Mouse (Mus musculus): ENCODE measurements around the gene Mrpl43. TPM values are rescaled to one million over a fixed set of nuclear protein-coding genes. Genes with fewer than 3 reads are reported as not detected.

Gene Mrpl43
- total RNA-seq, 4 experiments from 2014 or later: 43.9 to 59.9 (median 54.3) TPM

DNA sequence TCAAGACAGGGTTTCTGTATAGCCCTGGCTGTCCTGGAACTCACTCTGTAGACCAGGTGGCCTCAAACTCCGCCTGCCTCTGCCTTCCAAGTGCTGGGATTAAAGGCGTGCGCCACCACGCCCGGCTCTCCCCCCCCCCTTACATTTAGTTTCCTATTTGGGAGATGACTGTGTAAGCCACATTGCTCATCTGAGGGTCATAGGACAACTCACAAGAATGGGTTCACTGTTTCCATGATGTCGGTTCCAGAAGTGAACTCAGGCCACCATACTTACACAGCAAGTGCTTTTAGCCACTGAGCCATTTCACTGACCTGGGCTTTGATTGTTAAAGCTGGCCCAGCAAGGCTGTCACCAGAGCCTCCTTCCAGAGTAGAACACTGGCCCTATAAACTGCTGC, 29.1 kb downstream of the Mrpl43 start:
- DNase-seq (ENCODE audit: low spot score): no peak

DNA sequence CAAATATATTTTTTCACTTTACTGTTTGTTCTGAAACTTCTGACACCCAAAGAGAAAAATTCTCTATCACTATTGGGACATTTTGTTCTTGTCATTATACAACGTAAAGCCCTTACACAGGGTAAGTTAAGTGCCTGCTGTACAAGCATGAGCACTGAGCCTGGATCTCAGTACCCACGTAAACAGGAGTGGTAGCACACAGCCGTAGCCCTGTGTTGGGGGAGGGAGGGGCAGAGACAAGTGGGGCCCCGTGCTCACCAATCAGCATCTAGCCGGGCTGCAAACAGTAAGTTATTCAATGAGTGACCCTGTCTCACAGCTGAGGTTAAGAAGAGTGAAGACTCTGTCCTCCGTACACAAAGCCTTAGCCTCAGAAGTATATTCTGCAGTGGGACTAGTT, 29.6 kb downstream of the Mrpl43 start:
- no peak for DNase-seq (ENCODE audit: low spot score)

DNA sequence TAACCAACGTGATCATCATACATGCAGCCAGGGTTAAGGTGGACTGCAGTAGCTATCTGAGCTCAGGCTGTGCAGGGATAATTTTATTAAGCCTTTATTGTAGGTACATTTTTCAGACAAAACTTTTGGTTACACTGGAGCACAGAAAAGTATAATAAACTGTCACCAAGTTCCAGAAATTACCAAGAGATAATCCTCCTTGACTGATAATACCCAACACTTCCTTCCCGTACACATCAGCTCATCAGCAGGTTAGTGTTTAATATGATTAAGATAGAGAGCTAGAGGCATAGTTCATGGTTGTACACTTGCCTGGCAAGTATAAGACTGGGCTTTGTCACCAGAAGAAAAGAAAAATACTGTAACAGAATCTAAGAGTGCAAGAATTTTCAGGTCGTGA, 37.9 kb downstream of the Mrpl43 start:
- no peak for DNase-seq (ENCODE audit: low spot score)

DNA sequence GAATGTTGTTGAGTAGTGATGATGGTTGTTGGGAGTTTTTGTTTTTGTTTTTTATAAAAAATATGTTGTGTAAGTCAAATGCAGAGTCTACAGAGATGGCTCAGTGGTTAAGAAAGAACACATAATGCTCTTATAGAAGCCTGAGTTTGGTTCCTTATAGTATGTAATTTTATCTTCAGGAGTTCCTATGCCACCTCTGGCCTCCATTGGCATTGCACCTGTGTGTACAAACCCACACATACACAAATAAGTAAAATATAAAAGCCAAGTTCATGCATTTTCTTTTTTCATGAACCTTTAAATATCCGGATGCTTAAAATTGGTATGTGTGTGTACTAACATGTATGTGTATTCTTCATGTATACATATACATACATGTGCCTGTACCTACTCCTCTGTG, 40.3 kb downstream of the Mrpl43 start:
- no peak for DNase-seq (ENCODE audit: low spot score)

DNA sequence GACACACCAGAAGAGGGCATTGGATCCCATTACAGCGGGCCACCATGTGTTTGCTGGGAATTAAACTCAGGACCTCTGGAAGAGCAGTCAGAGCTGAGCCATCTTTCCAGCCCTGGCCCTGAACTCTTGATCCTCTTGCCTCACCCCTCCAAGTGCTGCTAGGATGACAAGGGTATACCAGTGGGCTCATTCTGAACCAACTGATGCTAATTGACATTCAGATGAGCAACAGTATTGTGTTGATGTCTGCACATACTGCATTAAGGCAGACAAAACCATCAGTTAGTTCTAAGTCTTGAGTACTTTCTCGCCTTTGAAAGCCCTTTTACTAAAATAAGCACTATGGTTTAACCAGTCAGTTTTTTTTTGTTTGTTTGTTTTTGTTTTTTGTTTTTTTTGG, 46.6 kb downstream of the Mrpl43 start:
- no peak for DNase-seq (ENCODE audit: low spot score)

Other genes with a start within 250 kb of the Mrpl43 start
- gene Slf2, start 75.3 kb downstream of the Mrpl43 start, total RNA-seq (2022): 10 to 100 TPM; 18.2 to 21.9 (median 19.7) TPM
- under 1 TPM in 3 of 4 experiments, not detected in 1; 0.25 to 0.46 (median 0.44) TPM for gene Sema4g, start 17.3 kb downstream of the Mrpl43 start, total RNA-seq (2022)
- 10 to 100 TPM; 30.6 to 34.6 (median 31.4) TPM for gene Twnk, start 779 bp downstream of the Mrpl43 start, total RNA-seq (2022)
- 10 to 100 TPM; 53.9 to 70.5 (median 63.8) TPM for gene Lzts2, start 8.0 kb upstream of the Mrpl43 start, total RNA-seq (2022)
- gene Pdzd7, start 39.3 kb upstream of the Mrpl43 start, total RNA-seq (2022): under 1 TPM in 1 of 4 experiments, not detected in 3; 0.46 TPM
- gene Sfxn3, start 41.1 kb upstream of the Mrpl43 start, total RNA-seq (2022): 10 to 100 TPM in 3 of 4 experiments, 1 to 10 TPM in 1; 9.0 to 10.8 (median 10.3) TPM
- gene Kazald1, start 68.8 kb upstream of the Mrpl43 start, total RNA-seq (2022): 1 to 10 TPM; 2.5 to 5.5 (median 2.8) TPM
- under 1 TPM in 2 of 4 experiments, not detected in 2; 0.11 to 0.14 TPM for gene Tlx1, start 144.2 kb upstream of the Mrpl43 start, total RNA-seq (2022)
- gene Lbx1, start 229.4 kb upstream of the Mrpl43 start, total RNA-seq (2022): under 1 TPM in 1 of 4 experiments, not detected in 3; 0.17 TPM

Data from heart, adult 8-10 months (tissue).